20 mouse cellular contexts compared by ENCODE assay signal in the genomic region with DNA sequence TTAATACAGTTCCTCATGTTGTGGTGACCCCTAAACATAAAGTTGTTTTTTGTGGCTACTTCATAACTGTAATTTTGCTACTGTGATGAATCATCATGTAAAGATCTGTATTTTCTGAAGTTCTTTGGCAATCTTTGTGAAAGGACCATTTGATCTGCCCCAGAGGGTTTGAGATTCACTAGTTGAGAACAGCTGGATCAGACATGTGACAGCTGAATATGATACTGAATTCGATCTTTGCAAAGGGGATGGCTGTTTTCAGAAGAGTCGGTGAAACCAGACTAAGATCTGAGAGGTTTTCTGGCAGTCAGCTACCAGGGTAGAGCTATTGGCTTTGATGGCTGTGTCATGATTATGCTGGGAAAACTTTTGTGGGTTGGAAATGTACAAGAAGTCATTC. TPM values are rescaled to one million over a fixed set of nuclear protein-coding genes. Genes with fewer than 3 reads are reported as not detected.
"Had no signal": no experiment of that assay in that cellular context is flagged by ENCODE, and none has a peak within 500 bp of the region (broad histone marks: within the 10 kb centered on the region; RNA-seq: fewer than 3 reads in every experiment).

No protein-coding gene starts in this region.

- H3K27ac ChIP-seq: midbrain, embryonic 10.5 days; midbrain, embryonic 12.5 days; neural tube, embryonic 12.5 days had no signal

- H3K4me2 ChIP-seq: lung, embryonic 14.5 days; midbrain, embryonic 12.5 days; neural tube, embryonic 12.5 days had no signal

- H3K4me3 ChIP-seq: midbrain, embryonic 10.5 days; midbrain, embryonic 12.5 days; neural tube, embryonic 12.5 days had no signal

- H3K4me1 ChIP-seq: midbrain, embryonic 10.5 days; midbrain, embryonic 12.5 days; neural tube, embryonic 12.5 days had no signal

- H3K9ac ChIP-seq: lung, embryonic 14.5 days; midbrain, embryonic 12.5 days; neural tube, embryonic 12.5 days had no signal

- ATAC-seq: midbrain, embryonic 16.5 days had no signal

- DNase-seq: lung, adult 18-20 months; lung, embryonic 14.5 days; lung, postnatal 10 days; lung, postnatal 4 days; midbrain, embryonic 14.5 days; right cerebral cortex, postnatal 14 days; spleen, adult 18-20 months; thymus, adult 18-20 months; thymus, postnatal 14 days; thymus, postnatal 36 days had no signal

- H3K36me3 ChIP-seq: midbrain, embryonic 10.5 days; midbrain, embryonic 12.5 days; neural tube, embryonic 12.5 days had no signal

- H3K9me3 ChIP-seq: midbrain, embryonic 10.5 days; midbrain, embryonic 12.5 days; neural tube, embryonic 12.5 days had no signal

- H3K27me3 ChIP-seq: midbrain, embryonic 12.5 days; neural tube, embryonic 12.5 days had no signal

RNA-seq across cellular contexts. Expression of a gene that starts 10.9 kb away (rescaled TPM):
- polyA plus RNA-seq: liver, embryonic 16.5 days; lung, embryonic 14.5 days; lung, embryonic 16.5 days; midbrain, embryonic 10.5 days; midbrain, embryonic 12.5 days; midbrain, embryonic 14.5 days; midbrain, embryonic 16.5 days; neural tube, embryonic 12.5 days; neural tube, embryonic 14.5 days; small intestine, adult 2 months; stomach, embryonic 14.5 days; stomach, embryonic 16.5 days had no signal
